Mouse (Mus musculus) embryo, embryonic 11.5 days (tissue): ENCODE results near the gene Olfr847.

ENCODE experiments used
- DNase-seq: peaks from one replicate; pipeline ENCODE4 v3.0.0-alpha.2; 2012; ENCODE audit warnings: low read depth, low spot score

The Olfr847 gene

GRCm38 (mm10) chr9:19378569-19378968, at the start of gene Olfr847:
Gene Olfr847 (minus strand): TSS chr9:19378669.
- no peak for DNase-seq

DNA sequence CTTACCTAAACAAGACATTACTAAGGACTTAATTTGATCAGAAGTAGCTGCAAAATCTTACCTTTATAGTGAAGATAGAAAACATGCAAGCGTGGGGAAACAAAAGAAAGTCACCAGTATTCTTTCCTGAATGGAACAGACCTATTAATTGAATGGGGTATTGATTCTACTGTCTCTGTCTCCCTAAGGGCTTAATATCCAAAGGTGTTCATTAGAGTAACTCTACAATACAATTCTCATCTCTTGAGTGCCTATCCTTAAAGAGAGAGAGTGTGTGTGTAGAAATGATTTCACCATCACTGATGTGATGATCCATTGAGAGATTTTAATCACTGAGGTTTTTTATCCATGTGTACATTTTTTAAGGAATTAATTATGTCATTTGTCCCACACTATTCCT, 14.6 kb downstream of the Olfr847 start, which contains the start of gene Olfr846:
Gene Olfr846, minus strand, starts transcription at position 101 of the 400 bp plus-strand sequence.
- no peak for DNase-seq

DNA sequence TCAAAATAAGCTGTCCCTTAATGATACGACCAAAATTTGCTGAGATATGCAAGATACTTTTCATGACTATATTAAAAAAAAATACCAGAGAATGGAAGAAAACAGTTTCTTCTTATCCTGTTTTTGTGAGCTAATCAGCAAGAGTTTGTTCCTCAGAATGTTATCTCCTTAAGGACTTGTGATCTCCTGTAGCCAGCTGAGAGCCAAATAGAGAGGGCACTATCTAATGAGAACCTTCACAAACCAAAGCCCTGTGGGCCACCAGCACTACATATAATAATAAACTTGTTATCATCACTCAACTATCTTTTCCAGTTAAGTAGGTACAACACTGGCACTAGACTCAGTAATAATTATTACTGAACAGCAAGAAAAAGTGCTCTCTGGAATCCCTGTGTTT, 42.3 kb downstream of the Olfr847 start, which contains the start of gene Olfr845:
Gene Olfr845, plus strand, starts transcription at position 301 of the 400 bp plus-strand sequence.
- DNase-seq = no peak
